Mouse (Mus musculus) lung, adult 2 months (tissue): ENCODE measurements around the gene Adamts17. TPM values are rescaled to one million over a fixed set of nuclear protein-coding genes. Genes with fewer than 3 reads are reported as not detected.

Experiments used
- DNase-seq: peaks from one replicate; pipeline ENCODE4 v3.0.0; 2022
- H3K4me1 ChIP-seq: fragments of 200-500 bp; 2 replicates; pipeline ENCODE4 v1.6.1; 2011; ENCODE audit warnings: low read length; ENCODE audit not compliant: control insufficient read depth, insufficient read depth
- H3K4me3 ChIP-seq: fragments of 200-500 bp; replicated peaks from 2 replicates; pipeline ENCODE3; 2011; ENCODE audit warnings: low read depth, mild to moderate bottlenecking, control low read depth, low read length; ENCODE audit errors: extremely low read depth
- CTCF ChIP-seq: fragments of 200-500 bp; IDR thresholded peaks from 2 replicates; pipeline ENCODE4 v1.5.1; 2011; ENCODE audit warnings: mild to moderate bottlenecking, low read length, control low read depth; ENCODE audit not compliant: insufficient read depth
- POLR2A ChIP-seq: fragments of 200-500 bp; IDR thresholded peaks from 2 replicates; pipeline ENCODE4 v1.6.1; 2011; ENCODE audit warnings: low read depth, mild to moderate bottlenecking, control low read depth, low read length, borderline replicate concordance; ENCODE audit errors: extremely low read depth
- WGBS: fragments of 180-500 bp; shearing (Covaris S2); methylation state at CpG from one replicate; pipeline ENCODE4 v1.1.7; 2018; 5-methylcytosine and 5-hydroxymethylcytosine counted together
- polyA plus RNA-seq: library from polyadenylated mRNA; depleted of rRNA; stranded (reverse); fragments of >200 nt; gene quantifications from 2 replicates; pipeline ENCODE4 v1.2.3, GENCODE M21; 2012

The Adamts17 gene
- polyA plus RNA-seq, 1 experiment: 7.2 TPM

DNA sequence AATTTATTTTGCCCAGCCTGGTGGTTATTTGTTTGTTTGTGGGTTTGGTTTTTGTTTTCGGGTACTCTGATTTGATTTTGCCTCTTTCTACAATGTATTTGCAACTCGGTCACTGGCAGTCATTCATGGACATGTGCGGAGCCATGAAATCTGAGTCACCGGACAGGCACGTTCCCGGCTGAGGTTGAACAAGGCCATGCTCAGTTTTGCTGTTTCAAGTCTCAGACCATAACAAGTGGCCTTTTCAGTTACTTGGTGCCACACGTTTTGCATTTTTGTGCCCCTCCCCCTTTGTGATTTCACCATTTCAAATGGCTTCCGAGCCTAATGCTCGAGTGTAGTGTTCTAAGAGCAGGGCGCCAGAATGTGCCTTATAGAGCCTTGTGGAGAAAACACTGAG, 123.2 kb downstream of the Adamts17 start:
- 65% methylated on average over 10 of the region's 10 CpGs for WGBS
- no peak overlapping the region for H3K4me3 ChIP-seq
- no peak for DNase-seq
- TF ChIP-seq POLR2A (no peak), CTCF (no peak)
- H3K4me1 ChIP-seq: peaks cover 6% of the 10 kb centered on the region

DNA sequence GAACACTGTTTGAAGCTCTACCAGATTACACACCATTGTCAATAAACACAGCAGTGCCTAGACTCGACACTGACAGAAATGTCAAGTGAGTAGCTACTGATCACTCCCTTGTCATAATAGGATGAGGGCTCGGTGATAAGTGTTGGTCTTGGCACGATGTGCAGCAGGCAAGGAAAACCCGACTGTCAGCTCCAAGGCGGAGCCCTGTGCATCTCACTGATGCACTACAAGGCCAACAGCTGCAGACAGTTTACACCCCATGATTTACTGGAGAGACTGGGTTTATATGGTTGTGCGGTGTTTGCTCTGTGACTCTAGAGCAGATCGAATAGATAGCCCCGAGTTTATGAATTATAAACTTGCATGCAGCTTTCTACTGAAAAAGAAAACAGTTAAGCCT, 124.0 kb downstream of the Adamts17 start:
- TF ChIP-seq CTCF (no peak), POLR2A (no peak)
- H3K4me1 ChIP-seq: peaks cover 7% of the 10 kb centered on the region
- WGBS: 38% methylated on average over 8 of the region's 8 CpGs
- no peak for DNase-seq
- H3K4me3 ChIP-seq: no peak overlapping the region

DNA sequence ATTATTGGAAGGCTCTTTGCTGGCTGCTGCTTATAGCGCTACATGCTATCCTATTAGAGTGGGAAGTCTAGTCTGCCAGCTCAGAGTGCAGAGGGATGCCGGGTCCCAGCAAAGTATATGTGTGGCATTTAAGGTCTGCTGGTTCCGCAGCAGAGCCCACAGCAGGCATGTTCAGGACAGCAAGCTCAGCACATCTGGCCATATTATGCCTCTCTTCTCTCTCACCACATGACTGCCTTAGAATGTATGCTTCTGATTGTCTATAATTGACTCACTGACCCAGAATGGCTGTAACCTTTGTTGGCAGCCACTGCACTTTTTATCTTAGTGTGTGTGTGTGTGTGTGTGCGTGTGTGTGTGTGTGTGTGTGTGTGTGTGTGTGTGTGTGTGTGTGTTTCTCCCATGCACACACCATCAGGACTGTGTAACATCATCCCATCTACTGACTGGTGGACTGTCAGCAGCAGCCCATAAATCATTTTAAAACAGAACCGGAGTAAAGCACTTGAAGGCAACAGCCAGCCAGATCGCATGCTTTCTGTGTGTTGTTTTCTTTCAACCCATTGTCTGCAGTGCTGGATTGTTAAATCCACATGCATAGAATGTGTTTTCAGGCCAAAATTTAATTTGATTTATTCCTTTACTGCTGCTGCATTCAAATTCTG, 127.1 kb downstream of the Adamts17 start:
- no peak for DNase-seq
- Histone ChIP-seq H3K4me1 (peaks cover 3% of the 10 kb centered on the region), H3K4me3 (no peak overlapping the region)
- WGBS: 70% methylated on average over 6 of the region's 6 CpGs
- no peak for TF ChIP-seq CTCF

DNA sequence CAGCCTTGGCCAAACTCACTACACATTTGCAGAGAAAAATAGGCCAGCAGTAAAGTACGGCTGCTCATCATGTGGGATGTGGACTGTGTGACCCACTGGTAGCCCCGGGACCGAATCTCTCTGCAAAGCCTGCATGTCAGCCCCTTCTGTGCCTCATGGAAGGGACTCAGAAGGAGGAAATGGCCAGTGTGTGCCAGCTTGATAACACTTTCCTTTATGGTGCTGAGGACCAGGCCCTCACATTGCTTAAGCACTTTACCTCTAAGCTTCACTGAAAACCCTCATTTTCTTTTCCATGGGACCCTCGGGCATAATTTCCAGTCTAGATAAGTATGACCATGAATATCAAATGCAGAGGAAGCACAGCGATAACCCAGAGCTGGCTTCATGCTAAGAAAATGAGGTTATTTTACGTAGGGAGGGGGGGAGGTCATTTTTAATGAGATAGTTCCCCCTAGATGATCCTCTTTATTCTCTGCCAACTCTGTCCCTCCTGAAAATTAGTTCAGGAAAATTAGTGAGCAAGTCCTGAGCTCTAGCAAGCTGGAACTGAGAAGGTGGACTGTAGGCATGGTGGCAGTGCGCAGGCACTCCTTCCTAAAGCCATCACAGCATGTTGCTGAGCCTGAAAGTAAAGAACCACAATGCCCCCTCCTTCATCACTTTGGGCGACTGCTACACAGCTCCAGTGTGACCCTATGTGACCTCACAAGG, 127.8 kb downstream of the Adamts17 start:
- TF ChIP-seq POLR2A (no peak), CTCF (no peak)
- H3K4me1 ChIP-seq: peaks cover 3% of the 10 kb centered on the region
- WGBS: 68% methylated on average over 8 of the region's 8 CpGs
- DNase-seq: no peak
- no peak overlapping the region for H3K4me3 ChIP-seq

DNA sequence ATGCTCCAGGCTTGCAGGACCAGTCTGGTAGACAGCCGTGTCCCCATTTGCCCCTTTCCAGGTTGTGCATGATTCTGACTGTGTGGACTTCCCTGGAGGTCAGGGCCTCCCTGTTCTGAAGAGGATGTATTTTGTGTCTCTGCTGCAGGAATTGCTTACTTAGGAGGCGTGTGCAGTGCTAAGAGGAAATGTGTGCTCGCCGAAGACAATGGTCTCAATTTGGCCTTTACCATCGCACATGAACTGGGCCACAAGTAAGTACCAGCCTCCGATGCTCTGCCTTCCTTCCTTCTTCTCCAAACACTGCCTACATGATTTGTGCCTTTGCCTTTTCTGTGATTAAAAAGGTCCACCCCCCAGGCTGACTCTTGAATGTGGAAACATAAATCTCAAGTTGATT, 129.1 kb downstream of the Adamts17 start:
- no peak for DNase-seq
- WGBS: 40% methylated on average over 6 of the region's 6 CpGs

DNA sequence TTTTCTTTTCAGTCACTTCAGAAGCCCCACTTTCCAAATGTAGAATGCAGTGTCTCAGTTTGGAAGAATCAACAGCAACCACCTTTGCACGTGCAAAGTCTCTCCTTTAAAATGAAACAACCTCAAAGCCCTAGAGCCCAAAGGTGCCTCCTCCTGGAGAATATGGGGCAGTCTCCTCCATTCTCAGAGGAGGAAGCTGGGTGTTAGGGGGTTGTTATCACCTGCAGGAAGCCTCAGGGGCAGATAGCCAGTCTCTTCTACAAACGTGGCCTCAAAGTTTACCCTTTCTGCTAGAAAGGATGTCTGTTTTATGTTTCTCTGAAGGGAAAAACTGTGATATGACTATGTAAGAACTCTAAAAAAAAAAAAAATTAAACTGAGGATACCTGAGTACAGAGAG, 129.7 kb downstream of the Adamts17 start:
- H3K4me3 ChIP-seq: no peak overlapping the region
- TF ChIP-seq POLR2A (no peak), CTCF (no peak)
- no peak for DNase-seq
- 43% methylated on average over 2 of the region's 2 CpGs for WGBS
- peaks cover 3% of the 10 kb centered on the region for H3K4me1 ChIP-seq

More for the DNA sequence above, 129.1 kb downstream of the Adamts17 start:
- TF ChIP-seq CTCF: no peak
- no peak for TF ChIP-seq POLR2A
- Histone ChIP-seq H3K4me1 (peaks cover 3% of the 10 kb centered on the region), H3K4me3 (no peak overlapping the region)

DNA sequence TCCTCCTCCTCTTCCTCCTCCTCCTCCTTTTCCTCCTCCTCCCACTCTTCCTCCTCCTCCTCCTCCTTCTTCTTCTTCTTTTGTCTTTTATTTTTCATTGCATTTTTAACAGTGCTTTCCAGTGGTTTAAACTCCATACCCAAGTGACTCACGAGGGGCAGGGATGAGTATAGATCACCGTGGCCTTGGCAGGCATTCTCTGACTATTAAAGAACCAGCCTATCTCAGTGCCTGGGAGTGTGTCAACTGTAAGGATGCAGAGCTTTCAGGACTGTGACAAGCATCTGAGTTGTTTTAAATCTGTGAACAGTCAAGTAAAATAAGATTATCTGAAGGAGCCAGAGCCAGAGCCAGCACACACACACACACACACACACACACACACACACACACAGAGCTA, 130.7 kb downstream of the Adamts17 start:
- no peak overlapping the region for H3K4me3 ChIP-seq
- 79% methylated on average over 2 of the region's 2 CpGs for WGBS
- DNase-seq: no peak
- TF ChIP-seq POLR2A (no peak), CTCF (no peak)
- H3K4me1 ChIP-seq: peaks cover 3% of the 10 kb centered on the region

DNA sequence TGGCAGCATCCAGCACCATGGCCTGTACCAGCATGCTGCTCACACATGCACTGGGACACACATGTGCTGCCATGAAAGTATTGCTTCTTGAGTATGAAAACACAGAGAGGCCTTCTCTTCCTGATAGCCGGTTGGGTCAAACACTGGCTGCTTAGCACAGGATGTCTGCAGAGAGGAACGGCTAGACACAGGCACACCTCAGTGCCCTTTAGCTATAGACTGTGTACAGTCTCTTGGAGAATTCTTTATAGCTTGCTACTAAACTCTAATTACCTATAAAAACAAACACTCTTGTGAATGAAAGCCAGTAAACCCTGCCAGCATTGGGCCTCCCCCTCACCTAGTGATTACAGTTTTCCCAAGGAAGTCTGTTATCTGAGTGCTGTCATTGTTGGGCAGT, 131.4 kb downstream of the Adamts17 start:
- no peak for DNase-seq
- TF ChIP-seq POLR2A: no peak
- no peak for TF ChIP-seq CTCF
- Histone ChIP-seq H3K4me1 (peaks cover 3% of the 10 kb centered on the region), H3K4me3 (no peak overlapping the region)
- 53% methylated on average over 2 of the region's 2 CpGs for WGBS

DNA sequence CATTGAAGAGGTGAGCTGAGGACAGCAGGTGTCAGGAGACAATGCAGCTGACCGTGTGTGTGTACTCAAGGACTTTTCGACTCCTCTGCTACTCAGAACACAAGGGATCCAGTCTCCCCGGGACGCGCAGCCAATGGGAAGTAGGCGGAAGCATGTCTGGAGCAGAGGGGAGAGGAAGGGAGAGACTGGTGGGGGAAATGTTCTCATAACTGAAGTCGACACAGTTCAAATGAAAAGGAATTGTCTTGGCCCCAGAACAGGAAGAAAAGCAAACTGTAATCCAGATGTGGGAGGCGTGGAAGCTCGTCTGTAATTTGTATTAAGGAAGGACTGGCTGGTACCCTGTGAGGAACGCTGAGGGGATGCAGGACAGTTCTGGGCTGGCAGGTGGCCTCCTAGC, 135.3 kb downstream of the Adamts17 start:
- no peak for TF ChIP-seq CTCF
- no peak for TF ChIP-seq POLR2A
- H3K4me1 ChIP-seq: no peaks in the 10 kb centered on the region
- no peak overlapping the region for H3K4me3 ChIP-seq
- 31% methylated on average over 10 of the region's 10 CpGs for WGBS
- DNase-seq: no peak

DNA sequence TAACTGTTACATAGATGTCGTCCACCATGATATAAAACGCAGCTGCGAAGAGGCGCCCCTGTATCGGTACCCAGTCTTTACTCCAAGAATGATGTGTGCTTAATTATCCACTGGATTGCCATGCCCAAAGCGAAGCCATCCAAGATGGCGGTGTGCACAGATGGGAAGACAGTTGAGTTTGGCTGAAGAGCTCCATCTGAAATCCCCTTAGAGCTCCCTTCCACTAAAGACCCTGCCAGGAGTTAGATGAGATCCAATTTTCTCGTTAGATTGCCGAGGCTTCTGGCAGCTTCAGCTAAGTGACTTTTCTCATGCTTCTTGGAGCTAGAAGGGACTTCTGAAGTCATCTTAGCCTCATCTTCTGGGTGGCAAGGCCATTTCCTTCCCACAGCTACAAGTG, 136.8 kb downstream of the Adamts17 start:
- H3K4me1 ChIP-seq: no peaks in the 10 kb centered on the region
- TF ChIP-seq POLR2A: no peak
- no peak for TF ChIP-seq CTCF
- no peak for DNase-seq
- H3K4me3 ChIP-seq: no peak overlapping the region
- 92% methylated on average over 9 of the region's 9 CpGs for WGBS
